Mouse (Mus musculus) left cerebral cortex, adult 2 months (tissue): Measurements from ENCODE around the gene Tex14. TPM values are rescaled to one million over a fixed set of nuclear protein-coding genes. Genes with fewer than 3 reads are reported as not detected.
A peak's percentile ranks its signal among the peaks of the same experiment; 100 is the strongest.

Source experiments
- DNase-seq, 2 experiments: peaks; one replicate each; pipeline ENCODE4 v3.0.0; 2021 to 2022; ENCODE audit warnings: low spot score in 2 of 2, mixed read lengths in 1 of 2; ENCODE audit errors: extremely low spot score in 1 of 2
- H3K27ac ChIP-seq: fragments of 200-600 bp; 2 replicates; pipeline ENCODE4 v1.8.1; 2022
- H3K4me3 ChIP-seq: fragments of 200-600 bp; 2 replicates; pipeline ENCODE4 v1.8.1; 2022
- CTCF ChIP-seq: fragments of 200-600 bp; IDR thresholded peaks from 2 replicates; pipeline ENCODE4 v1.8.1; 2022; ENCODE audit warnings: antibody characterized with exemption, mild to moderate bottlenecking, moderate library complexity
- intact Hi-C: fragments of 180-260 bp; cut with DNase I; formaldehyde crosslinking; loops from one replicate; pipeline ENCODE4 v1.15.1; 2025
- total RNA-seq, 2 experiments: library from RNA; stranded (reverse); gene quantifications; 2 replicates each; pipeline ENCODE4 v1.2.3; 2021

Tex14 gene
- total RNA-seq, 2 experiments from 2014 or later: 0.09 to 0.16 TPM

GRCm38 (mm10) chr11:87589605-87590004 is 184.7 kb downstream of the Tex14 start:
- TF ChIP-seq CTCF: no peak
- no peak for DNase-seq
- Histone ChIP-seq H3K4me3 (no peak overlapping the region), H3K27ac (no peak overlapping the region)
- intact Hi-C loops: no loop called here

- no peak for TF ChIP-seq CTCF
- DNase-seq: peak in 1 of 2 experiments; percentile 32
- Histone ChIP-seq H3K27ac (peak overlapping the region; percentile 98), H3K4me3 (peak overlapping the region; percentile 82)
- intact Hi-C loops: no loop called here
These were observed 186.1 kb downstream of the Tex14 start for GRCm38 (mm10) chr11:87590841-87591525.

DNA sequence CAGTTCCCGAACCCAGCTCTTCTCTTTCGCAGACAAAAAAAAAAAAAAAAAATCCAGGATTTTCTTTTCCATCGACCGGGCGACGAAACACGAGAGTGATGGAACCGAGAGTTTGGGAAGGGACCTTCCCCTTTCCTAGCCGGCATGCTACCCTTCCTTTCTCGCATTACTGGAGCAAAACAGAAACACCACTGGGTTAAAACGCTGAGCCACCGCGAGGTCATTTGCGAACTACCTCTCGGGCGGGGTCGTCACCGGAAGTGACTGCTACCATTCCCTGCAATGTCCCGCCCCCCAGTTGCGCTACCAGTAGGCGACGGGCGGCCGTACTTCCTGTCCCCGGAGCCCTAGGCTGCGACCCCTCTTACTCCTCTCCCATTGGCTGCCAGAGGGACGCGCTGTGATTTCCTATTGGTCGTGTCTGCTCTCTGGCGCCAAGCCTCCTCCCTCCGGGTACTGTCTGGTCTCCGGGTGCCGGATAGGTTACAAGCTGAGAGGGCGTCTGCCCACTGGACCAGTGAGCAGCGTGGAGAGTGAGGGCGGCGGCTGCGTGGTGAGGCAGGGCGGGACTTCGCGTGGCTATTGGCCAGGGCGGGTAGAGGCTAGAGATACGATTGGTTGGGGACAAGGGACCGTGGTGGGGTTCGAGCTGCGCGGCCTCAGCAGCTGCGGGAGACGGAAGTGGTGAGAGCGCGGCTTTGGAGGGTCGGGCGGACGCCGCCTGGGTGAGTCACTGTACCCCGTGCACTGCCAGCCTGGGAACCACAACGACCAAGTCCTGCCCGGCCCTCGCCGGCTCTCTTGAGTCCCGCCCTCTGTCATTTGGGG is 186.9 kb downstream of the Tex14 start, which contains the start of gene Mtmr4:
Gene Mtmr4, plus strand, starts transcription at position 637 of the 828 bp plus-strand sequence.
- intact Hi-C loops: no loop called here
- Histone ChIP-seq H3K4me3 (peak within 1 kb of the TSS; percentile 82), H3K27ac (peak within 1 kb of the TSS; percentile 98)
- peak; percentile 3; the same call in 1 of the 2 replicates for TF ChIP-seq CTCF
- peak; percentile 99 to 100 for DNase-seq

GRCm38 (mm10) chr11:87592354-87592695 is 187.5 kb downstream of the Tex14 start:
- peak overlapping the region; percentile 81 for H3K4me3 ChIP-seq
- DNase-seq: no peak
- intact Hi-C loops: no loop called here
- TF ChIP-seq CTCF: peak; percentile 16
- H3K27ac ChIP-seq: peak overlapping the region; percentile 93

GRCm38 (mm10) chr11:87592713-87593598 is 188.1 kb downstream of the Tex14 start:
- intact Hi-C loops: no loop called here
- peak overlapping the region; percentile 81 for H3K4me3 ChIP-seq
- DNase-seq: no peak
- no peak for TF ChIP-seq CTCF
- H3K27ac ChIP-seq: peak overlapping the region; percentile 93

GRCm38 (mm10) chr11:87595327-87595841 is 190.5 kb downstream of the Tex14 start:
- Histone ChIP-seq H3K4me3 (peak overlapping the region; percentile 64), H3K27ac (peak overlapping the region; percentile 91)
- no peak for TF ChIP-seq CTCF
- DNase-seq: peak; percentile 83 to 88
- intact Hi-C loops: loop anchor here (5.0 kb wide), 1 partner anchor 167 kb away; the partner anchor contains the start of gene Tspoap1

DNA sequence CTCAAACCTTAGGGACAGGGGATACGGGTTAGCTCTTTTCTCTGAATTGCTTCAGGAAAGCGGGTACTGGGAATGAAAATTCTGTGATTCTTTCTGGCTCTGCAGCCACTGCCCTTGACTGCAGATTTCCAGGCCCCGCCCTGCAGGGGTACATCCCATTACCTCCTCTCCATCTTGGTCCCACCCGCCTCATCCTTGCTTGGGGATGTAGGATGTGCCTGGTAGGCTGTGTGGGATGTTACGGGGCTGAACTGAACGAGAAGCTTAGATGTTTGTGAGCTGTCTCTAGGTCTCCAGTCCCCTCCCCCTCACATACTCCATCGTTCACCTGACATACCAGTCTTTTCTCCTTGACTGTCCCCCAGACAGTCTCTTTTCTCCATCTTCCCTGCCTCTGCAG is 191.1 kb downstream of the Tex14 start:
- Histone ChIP-seq H3K27ac (peak overlapping the region; percentile 91), H3K4me3 (peak overlapping the region; percentile 64)
- DNase-seq: no peak
- TF ChIP-seq CTCF: no peak
- intact Hi-C loops: loop anchor here (5.0 kb wide), 1 partner anchor 166 kb away; the partner anchor contains the start of gene Tspoap1

GRCm38 (mm10) chr11:87596492-87596891 is 191.6 kb downstream of the Tex14 start:
- intact Hi-C loops: loop anchor here (5.0 kb wide), 1 partner anchor 166 kb away; the partner anchor contains the start of gene Tspoap1
- peak overlapping the region; percentile 91; the same call in 1 of the 2 replicates for H3K27ac ChIP-seq

DNA sequence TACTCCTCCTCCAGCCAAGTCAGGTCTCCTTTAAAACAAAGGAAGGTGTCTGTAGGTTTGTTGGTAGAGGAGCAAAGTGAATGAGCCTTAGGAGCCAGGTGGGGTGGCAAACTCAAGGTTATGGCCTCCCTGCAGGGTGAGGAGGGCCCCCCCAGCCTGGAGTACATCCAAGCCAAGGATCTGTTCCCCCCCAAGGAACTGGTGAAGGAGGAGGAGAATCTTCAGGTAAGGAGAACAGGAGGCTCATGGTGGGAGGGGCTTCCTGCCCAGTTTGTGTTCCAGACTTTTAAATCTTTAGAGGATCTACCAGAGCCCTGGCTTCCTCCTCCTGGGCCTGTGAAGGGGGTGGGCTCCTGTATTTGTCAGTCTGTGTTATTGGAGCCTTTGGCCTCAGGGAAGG is 192.2 kb downstream of the Tex14 start:
- peak overlapping the region; percentile 64; the same call in 1 of the 2 replicates for H3K4me3 ChIP-seq
- no peak for TF ChIP-seq CTCF
- no peak for DNase-seq
- H3K27ac ChIP-seq: no peak overlapping the region; the same call in 1 of the 2 replicates
- intact Hi-C loops: loop anchor here (5.0 kb wide), 1 partner anchor 165 kb away; the partner anchor contains the start of gene Tspoap1

More at GRCm38 (mm10) chr11:87596492-87596891, 191.6 kb downstream of the Tex14 start:
- TF ChIP-seq CTCF: no peak; the same call in 1 of the 2 replicates
- peak overlapping the region; percentile 64 for H3K4me3 ChIP-seq
- DNase-seq: no peak

DNA sequence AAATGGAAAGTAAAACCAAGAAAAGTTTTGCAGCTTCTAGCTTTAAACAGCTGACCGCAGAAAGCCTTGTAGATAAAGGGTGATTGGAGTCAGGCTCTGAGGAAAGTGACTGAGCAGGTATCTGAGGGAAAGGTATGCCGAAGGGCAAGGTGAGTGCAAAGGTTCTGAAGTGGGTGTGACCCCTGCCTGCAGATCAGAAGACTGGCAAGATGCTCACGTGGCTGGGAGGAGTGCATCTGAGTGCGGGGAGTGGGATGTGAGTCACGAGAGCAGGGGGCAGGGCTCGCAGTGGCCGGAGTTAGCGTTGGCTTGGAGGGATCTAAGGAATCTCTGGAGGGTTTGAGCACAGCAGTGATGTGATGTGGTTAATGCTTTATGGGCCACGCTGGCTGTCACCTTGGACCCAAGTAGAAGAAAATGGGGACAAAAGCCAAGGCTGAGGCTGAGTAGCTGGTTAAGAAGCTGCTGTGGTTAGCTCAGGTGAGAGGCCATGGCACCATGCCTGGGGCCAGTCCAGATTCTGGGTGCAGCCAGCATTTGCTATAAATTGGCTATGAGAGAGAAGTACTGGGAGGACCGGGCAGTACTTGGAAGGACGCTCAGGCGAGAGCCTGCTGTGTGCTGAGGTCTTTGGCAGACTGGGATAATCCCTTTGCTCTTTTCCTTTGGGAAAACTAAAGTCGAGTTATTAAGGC is 194.7 kb downstream of the Tex14 start:
- Histone ChIP-seq H3K4me3 (no peak overlapping the region), H3K27ac (no peak overlapping the region)
- TF ChIP-seq CTCF: no peak
- intact Hi-C loops: loop anchor here (5.0 kb wide), 1 partner anchor 163 kb away; the partner anchor contains the start of gene Tspoap1
- no peak for DNase-seq
